Comparison of ENCODE assay signal across 27 mouse cellular contexts in genomic region chr13:105180781-105181180, GRCm38 (mm10).
DNase-seq lines count a peak whose midpoint lies in the region; ATAC-seq and TF ChIP-seq lines count a peak whose summit lies in the region.
"Had no signal": no experiment of that assay in that cellular context is flagged by ENCODE, and none has a peak within 500 bp of the region (broad histone marks: within the 10 kb centered on the region; RNA-seq: fewer than 3 reads in every experiment).

No protein-coding gene starts in this region.

- TF ChIP-seq POLR2A in thymus, adult 2 months (IDR thresholded peaks at IDR 0.05; ENCODE audit: control insufficient read depth, extremely low read depth, insufficient read depth, low read length, poor library complexity) = no peak

- TF ChIP-seq CTCF in thymus, adult 2 months (IDR thresholded peaks at IDR 0.05; ENCODE audit: borderline replicate concordance, control insufficient read depth, extremely low read depth, insufficient read depth, low read length, poor library complexity) = no peak

- DNase-seq in hindbrain, embryonic 14.5 days (ENCODE audit: low spot score) = peak; percentile 46
- DNase-seq in neural tube, embryonic 10.5 days (ENCODE audit: extremely low spot score, low spot score) = no peak
- DNase-seq in thymus, adult 2 months = no peak
- DNase-seq: adrenal gland, adult 2 months; adrenal gland, postnatal 14 days; cerebellum, adult 11-12 months; cerebellum, adult 8-10 months; cerebellum, postnatal 25 days; gastrocnemius, postnatal 25 days; heart, adult 18-20 months; heart, postnatal 10 days; heart, postnatal 36 days; kidney, adult 18-20 months; kidney, adult 9 months had no signal

- H3K4me3 ChIP-seq in forebrain, embryonic 16.5 days (replicated peaks; ENCODE audit: low read length) = no peak overlapping the region
- no peak overlapping the region for H3K4me3 ChIP-seq in forebrain, embryonic 15.5 days
- no peak overlapping the region for H3K4me3 ChIP-seq in hindbrain, embryonic 14.5 days (replicated peaks; ENCODE audit: low read length)
- H3K4me3 ChIP-seq in hindbrain, embryonic 12.5 days = no peak overlapping the region
- H3K4me3 ChIP-seq in neural tube, embryonic 14.5 days (ENCODE audit: low read depth, low read length) = no peak overlapping the region
- no peak overlapping the region for H3K4me3 ChIP-seq in thymus, adult 2 months (ENCODE audit: control insufficient read depth, insufficient read depth, low read length)
- H3K4me3 ChIP-seq: embryonic facial prominence, embryonic 10.5 days; embryonic facial prominence, embryonic 13.5 days; erythroblast, embryonic 14.5 days; heart, embryonic 12.5 days; heart, embryonic 15.5 days; hindbrain, embryonic 15.5 days had no signal

- H3K36me3 ChIP-seq in forebrain, embryonic 16.5 days (ENCODE audit: control insufficient read depth, insufficient read depth) = no peaks in the 10 kb centered on the region
- H3K36me3 ChIP-seq in forebrain, embryonic 15.5 days = no peaks in the 10 kb centered on the region
- H3K36me3 ChIP-seq in hindbrain, embryonic 14.5 days (replicated peaks; ENCODE audit: control insufficient read depth, insufficient read depth) = no peaks in the 10 kb centered on the region
- H3K36me3 ChIP-seq in hindbrain, embryonic 12.5 days = no peaks in the 10 kb centered on the region; the same call in 1 of the 2 replicates
- no peaks in the 10 kb centered on the region for H3K36me3 ChIP-seq in neural tube, embryonic 14.5 days (ENCODE audit: control insufficient read depth, insufficient read depth, low read length)
- no peaks in the 10 kb centered on the region for H3K36me3 ChIP-seq in thymus, adult 2 months (ENCODE audit: control insufficient read depth, insufficient read depth, low read length)
- H3K36me3 ChIP-seq: embryonic facial prominence, embryonic 10.5 days; heart, embryonic 12.5 days; heart, embryonic 15.5 days had no signal

- no peaks in the 10 kb centered on the region for H3K27me3 ChIP-seq in forebrain, embryonic 16.5 days (replicated peaks; ENCODE audit: control insufficient read depth, insufficient read depth, low read length)
- no peaks in the 10 kb centered on the region for H3K27me3 ChIP-seq in forebrain, embryonic 15.5 days
- H3K27me3 ChIP-seq in hindbrain, embryonic 14.5 days (ENCODE audit: control insufficient read depth, insufficient read depth, low read length) = no peaks in the 10 kb centered on the region
- no peaks in the 10 kb centered on the region for H3K27me3 ChIP-seq in hindbrain, embryonic 12.5 days
- no peaks in the 10 kb centered on the region for H3K27me3 ChIP-seq in neural tube, embryonic 14.5 days (ENCODE audit: control insufficient read depth, insufficient read depth, low read length)
- no peaks in the 10 kb centered on the region for H3K27me3 ChIP-seq in thymus, adult 2 months (ENCODE audit: control insufficient read depth, insufficient read depth, low read length)
- H3K27me3 ChIP-seq: embryonic facial prominence, embryonic 13.5 days; heart, embryonic 12.5 days; heart, embryonic 15.5 days; hindbrain, embryonic 15.5 days had no signal

- no peaks in the 10 kb centered on the region for H3K4me1 ChIP-seq in forebrain, embryonic 16.5 days (replicated peaks; ENCODE audit: control insufficient read depth, insufficient read depth, low read length)
- no peaks in the 10 kb centered on the region for H3K4me1 ChIP-seq in forebrain, embryonic 15.5 days
- no peaks in the 10 kb centered on the region for H3K4me1 ChIP-seq in hindbrain, embryonic 14.5 days (replicated peaks; ENCODE audit: control insufficient read depth, insufficient read depth, low read length)
- no peaks in the 10 kb centered on the region for H3K4me1 ChIP-seq in hindbrain, embryonic 12.5 days
- no peaks in the 10 kb centered on the region for H3K4me1 ChIP-seq in neural tube, embryonic 14.5 days (ENCODE audit: control insufficient read depth, insufficient read depth, low read length)
- no peaks in the 10 kb centered on the region for H3K4me1 ChIP-seq in thymus, adult 2 months (replicated peaks; ENCODE audit: control insufficient read depth, insufficient read depth, low read length)
- H3K4me1 ChIP-seq: embryonic facial prominence, embryonic 10.5 days; embryonic facial prominence, embryonic 13.5 days; heart, embryonic 12.5 days; heart, embryonic 15.5 days; hindbrain, embryonic 15.5 days had no signal

- H3K9ac ChIP-seq in forebrain, embryonic 16.5 days (replicated peaks; ENCODE audit: low read depth, low read length) = no peak overlapping the region
- H3K9ac ChIP-seq in forebrain, embryonic 15.5 days (replicated peaks) = no peak overlapping the region
- no peak overlapping the region for H3K9ac ChIP-seq in hindbrain, embryonic 14.5 days
- no peak overlapping the region for H3K9ac ChIP-seq in hindbrain, embryonic 12.5 days
- no peak overlapping the region for H3K9ac ChIP-seq in neural tube, embryonic 14.5 days (replicated peaks; ENCODE audit: low read depth, low read length)
- H3K9ac ChIP-seq: embryonic facial prominence, embryonic 13.5 days; heart, embryonic 12.5 days; heart, embryonic 15.5 days; hindbrain, embryonic 15.5 days had no signal

- H3K4me2 ChIP-seq in forebrain, embryonic 16.5 days (ENCODE audit: low read length) = no peak overlapping the region
- H3K4me2 ChIP-seq in forebrain, embryonic 15.5 days (replicated peaks) = no peak overlapping the region
- no peak overlapping the region for H3K4me2 ChIP-seq in hindbrain, embryonic 14.5 days (replicated peaks)
- H3K4me2 ChIP-seq in hindbrain, embryonic 12.5 days (replicated peaks) = no peak overlapping the region
- no peak overlapping the region for H3K4me2 ChIP-seq in neural tube, embryonic 14.5 days (ENCODE audit: low read depth, low read length)
- H3K4me2 ChIP-seq: embryonic facial prominence, embryonic 13.5 days; heart, embryonic 12.5 days; heart, embryonic 15.5 days; hindbrain, embryonic 15.5 days had no signal

- H3K27ac ChIP-seq in forebrain, embryonic 16.5 days (ENCODE audit: low read length) = no peak overlapping the region
- H3K27ac ChIP-seq in forebrain, embryonic 15.5 days (replicated peaks) = no peak overlapping the region
- H3K27ac ChIP-seq in hindbrain, embryonic 14.5 days = no peak overlapping the region
- no peak overlapping the region for H3K27ac ChIP-seq in hindbrain, embryonic 12.5 days
- H3K27ac ChIP-seq in neural tube, embryonic 14.5 days (ENCODE audit: low read depth, low read length) = no peak overlapping the region
- H3K27ac ChIP-seq in thymus, adult 2 months (ENCODE audit: control insufficient read depth, insufficient read depth, low read length) = no peak overlapping the region
- H3K27ac ChIP-seq: embryonic facial prominence, embryonic 10.5 days; embryonic facial prominence, embryonic 13.5 days; heart, embryonic 15.5 days; hindbrain, embryonic 15.5 days had no signal

- no peaks in the 10 kb centered on the region for H3K9me3 ChIP-seq in forebrain, embryonic 16.5 days (ENCODE audit: control insufficient read depth, low read length)
- H3K9me3 ChIP-seq in forebrain, embryonic 15.5 days = no peaks in the 10 kb centered on the region
- H3K9me3 ChIP-seq in hindbrain, embryonic 14.5 days (ENCODE audit: control insufficient read depth, low read length) = no peaks in the 10 kb centered on the region
- H3K9me3 ChIP-seq in hindbrain, embryonic 12.5 days (replicated peaks) = no peaks in the 10 kb centered on the region
- H3K9me3 ChIP-seq in neural tube, embryonic 14.5 days (ENCODE audit: control insufficient read depth, low read length) = no peaks in the 10 kb centered on the region
- H3K9me3 ChIP-seq: embryonic facial prominence, embryonic 10.5 days; embryonic facial prominence, embryonic 13.5 days; heart, embryonic 12.5 days; heart, embryonic 15.5 days; hindbrain, embryonic 15.5 days had no signal

- 50% methylated on average over 5 of the region's 5 CpGs for WGBS in forebrain, embryonic 16.5 days
- 48% methylated on average over 5 of the region's 5 CpGs for WGBS in forebrain, embryonic 15.5 days
- 62% methylated on average over 5 of the region's 5 CpGs for WGBS in hindbrain, embryonic 14.5 days
- WGBS in hindbrain, embryonic 12.5 days = 78% methylated on average over 5 of the region's 5 CpGs
- WGBS in neural tube, embryonic 14.5 days = 62% methylated on average over 5 of the region's 5 CpGs
- 97% methylated on average over 5 of the region's 5 CpGs for WGBS in thymus, adult 2 months

- peak; percentile 28 for ATAC-seq in forebrain, embryonic 16.5 days
- no peak for ATAC-seq in forebrain, embryonic 15.5 days (replicated peaks)
- ATAC-seq in hindbrain, embryonic 14.5 days (ENCODE audit: low FRiP score) = peak; percentile 37; the same call in 1 of the 2 replicates
- no peak for ATAC-seq in hindbrain, embryonic 12.5 days (ENCODE audit: low FRiP score)
- ATAC-seq in neural tube, embryonic 14.5 days (ENCODE audit: low read depth) = peak; percentile 46; the same call in 1 of the 2 replicates
- ATAC-seq: CD4-positive, CD25-positive, alpha-beta regulatory T cell, adult 4 months; inflammation-experienced regulatory T-cells, adult 6 months; intestine, embryonic 16.5 days had no signal

Comparison
In these comparisons a context has a peak if more than half of its experiments do, and no peak if none do; other contexts are left out.
1. ATAC-seq: peak in forebrain, embryonic 16.5 days (single experiment), hindbrain, embryonic 14.5 days (single experiment) and neural tube, embryonic 14.5 days (single experiment); none in forebrain, embryonic 15.5 days (single experiment) and hindbrain, embryonic 12.5 days (single experiment).